9 mouse cellular contexts compared by ENCODE assay signal in the genomic region with DNA sequence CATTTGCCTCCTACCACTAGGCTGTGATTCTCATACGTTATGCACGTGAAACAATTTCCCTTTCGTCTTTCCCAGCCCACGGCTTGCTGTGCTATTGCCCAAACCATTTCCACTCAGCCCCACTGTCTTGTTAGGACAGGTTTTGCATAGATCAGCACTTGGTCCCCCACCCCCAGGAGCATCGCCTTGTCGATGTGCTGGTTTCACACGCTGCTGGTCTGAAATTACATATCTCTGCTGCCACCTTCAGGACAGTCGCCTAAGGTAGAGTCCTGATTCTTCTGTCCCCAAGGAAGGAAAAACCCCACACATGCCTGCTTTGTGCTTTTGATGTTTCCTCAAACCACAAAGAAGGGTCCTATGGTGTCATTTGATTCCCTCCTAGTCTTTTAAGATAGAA.
DNase-seq lines count a peak whose midpoint lies in the region; ATAC-seq and TF ChIP-seq lines count a peak whose summit lies in the region.
"Had no signal": no experiment of that assay in that cellular context is flagged by ENCODE, and none has a peak within 500 bp of the region (broad histone marks: within the 10 kb centered on the region; RNA-seq: fewer than 3 reads in every experiment).

No protein-coding gene starts in this region.

- H3K4me3 ChIP-seq in testis, adult 2 months (ENCODE audit: control insufficient read depth, low read depth, low read length), result no peak overlapping the region
- H3K4me3 ChIP-seq in bone marrow macrophage, adult 2 months (ENCODE audit: insufficient read depth, low read length), result no peak overlapping the region
- H3K4me3 ChIP-seq in embryonic fibroblast, embryonic 13.5 days (ENCODE audit: insufficient read depth, low read length), result no peak overlapping the region
- H3K4me3 ChIP-seq in kidney, embryonic 16.5 days (ENCODE audit: low read length), result no peak overlapping the region
- no peak overlapping the region for H3K4me3 ChIP-seq in lung, embryonic 14.5 days (ENCODE audit: low read depth, low read length)
- H3K4me3 ChIP-seq: megakaryocyte, embryonic 14.5 days had no signal

- peak; percentile 58; the same call in 1 of the 2 replicates for ATAC-seq in kidney, embryonic 16.5 days (ENCODE audit: low FRiP score, low TSS enrichment)
- ATAC-seq in lung, embryonic 14.5 days (ENCODE audit: insufficient read depth), result no peak

- no peak overlapping the region for H3K27ac ChIP-seq in testis, adult 2 months (ENCODE audit: control insufficient read depth, insufficient read depth, low read depth, low read length)
- no peak overlapping the region for H3K27ac ChIP-seq in bone marrow macrophage, adult 2 months (ENCODE audit: insufficient read depth, low read depth, low read length)
- no peak overlapping the region for H3K27ac ChIP-seq in embryonic fibroblast, embryonic 13.5 days (ENCODE audit: insufficient read depth, low read length)
- no peak overlapping the region for H3K27ac ChIP-seq in kidney, embryonic 16.5 days (ENCODE audit: low read length)
- no peak overlapping the region for H3K27ac ChIP-seq in lung, embryonic 14.5 days (ENCODE audit: low read depth)

- WGBS in kidney, embryonic 16.5 days, result 29% methylated on average over 8 of the region's 8 CpGs
- 28% methylated on average over 8 of the region's 8 CpGs for WGBS in lung, embryonic 14.5 days

- no peak for TF ChIP-seq POLR2A in testis, adult 2 months (IDR thresholded peaks at IDR 0.05; ENCODE audit: control insufficient read depth, low read depth, low read length)
- TF ChIP-seq POLR2A in bone marrow macrophage, adult 2 months (IDR thresholded peaks at IDR 0.05; ENCODE audit: borderline replicate concordance, low read depth, low read length), result no peak
- no peak for TF ChIP-seq POLR2A in embryonic fibroblast, embryonic 13.5 days (IDR thresholded peaks at IDR 0.05; ENCODE audit: low read depth, low read length)

- no peak overlapping the region for H3K9ac ChIP-seq in kidney, embryonic 16.5 days (replicated peaks; ENCODE audit: low read length)
- no peak overlapping the region for H3K9ac ChIP-seq in lung, embryonic 14.5 days

- TF ChIP-seq CTCF in testis, adult 2 months (IDR thresholded peaks at IDR 0.05; ENCODE audit: control insufficient read depth, insufficient read depth, insufficient replicate concordance, low read depth, low read length), result peak; percentile 17; the same call in 1 of the 2 replicates
- peak; percentile 17; the same call in 1 of the 2 replicates for TF ChIP-seq CTCF in bone marrow macrophage, adult 2 months (IDR thresholded peaks at IDR 0.05; ENCODE audit: low read depth, low read length)
- peak; percentile 39; the same call in 1 of the 2 replicates for TF ChIP-seq CTCF in embryonic fibroblast, embryonic 13.5 days (IDR thresholded peaks at IDR 0.05; ENCODE audit: borderline replicate concordance, insufficient read depth, low read length)
- TF ChIP-seq CTCF in lung, embryonic 14.5 days (IDR thresholded peaks at IDR 0.05; ENCODE audit: low read depth), result peak; percentile 74

- no peaks in the 10 kb centered on the region for H3K36me3 ChIP-seq in testis, adult 2 months (ENCODE audit: control insufficient read depth, insufficient read depth, low read length)
- H3K36me3 ChIP-seq in kidney, embryonic 16.5 days (ENCODE audit: insufficient read depth, low read length), result no peaks in the 10 kb centered on the region
- H3K36me3 ChIP-seq in lung, embryonic 14.5 days (ENCODE audit: insufficient read depth), result no peaks in the 10 kb centered on the region

- H3K27me3 ChIP-seq in testis, adult 2 months (ENCODE audit: control insufficient read depth, insufficient read depth, low read length), result no peaks in the 10 kb centered on the region
- no peaks in the 10 kb centered on the region for H3K27me3 ChIP-seq in kidney, embryonic 16.5 days (ENCODE audit: insufficient read depth, low read length)
- no peaks in the 10 kb centered on the region for H3K27me3 ChIP-seq in lung, embryonic 14.5 days (ENCODE audit: insufficient read depth, low read length)

- H3K9me3 ChIP-seq in kidney, embryonic 16.5 days (ENCODE audit: low read length), result no peaks in the 10 kb centered on the region
- H3K9me3 ChIP-seq in lung, embryonic 14.5 days (ENCODE audit: low read depth, low read length), result no peaks in the 10 kb centered on the region
- H3K9me3 ChIP-seq: megakaryocyte, embryonic 14.5 days had no signal

- no peak for DNase-seq in testis, postnatal 14 days (ENCODE audit: low spot score)
- DNase-seq in lung, embryonic 14.5 days, result peak; percentile 83
- peak; percentile 69 to 73 for DNase-seq in right cerebral cortex, adult 2 months (ENCODE audit: low spot score in 2 of 2)
- DNase-seq in spleen, postnatal 36 days (ENCODE audit: low spot score in 2 of 2), result no peak

- H3K4me2 ChIP-seq in kidney, embryonic 16.5 days (replicated peaks; ENCODE audit: low read depth, low read length), result no peak overlapping the region
- H3K4me2 ChIP-seq in lung, embryonic 14.5 days, result no peak overlapping the region

- peaks cover 2% of the 10 kb centered on the region; the same call in 1 of the 2 replicates for H3K4me1 ChIP-seq in testis, adult 2 months (ENCODE audit: control insufficient read depth, insufficient read depth, low read length)
- no peaks in the 10 kb centered on the region for H3K4me1 ChIP-seq in bone marrow macrophage, adult 2 months (ENCODE audit: control insufficient read depth, insufficient read depth, low read length)
- H3K4me1 ChIP-seq in embryonic fibroblast, embryonic 13.5 days (ENCODE audit: control insufficient read depth, insufficient read depth, low read length), result no peaks in the 10 kb centered on the region
- H3K4me1 ChIP-seq in kidney, embryonic 16.5 days (ENCODE audit: insufficient read depth, low read length), result no peaks in the 10 kb centered on the region
- H3K4me1 ChIP-seq in lung, embryonic 14.5 days (ENCODE audit: insufficient read depth), result no peaks in the 10 kb centered on the region; the same call in 1 of the 2 replicates

Comparison
In these comparisons a context has a peak if more than half of its experiments do, and no peak if none do; other contexts are left out.
1. CTCF ChIP-seq: peak in every context shown above with its lines; median percentile 74 in lung, embryonic 14.5 days; 39 in embryonic fibroblast, embryonic 13.5 days; 17 in testis, adult 2 months; 17 in bone marrow macrophage, adult 2 months.
2. DNase-seq: peak in lung, embryonic 14.5 days (single experiment) and right cerebral cortex, adult 2 months (2 of 2); none in testis, postnatal 14 days (single experiment) and spleen, postnatal 36 days (0 of 2).